Mouse (Mus musculus) adrenal gland, postnatal 25 days (tissue): ENCODE data around the gene 1700029H14Rik. TPM values are rescaled to one million over a fixed set of nuclear protein-coding genes. Genes with fewer than 3 reads are reported as not detected.

Source experiments
- DNase-seq: peaks from one replicate; pipeline ENCODE4 v3.0.0; 2021; ENCODE audit warnings: mixed read lengths
- total RNA-seq: library from RNA; stranded (reverse); gene quantifications from 2 replicates; pipeline ENCODE4 v1.2.3, GENCODE M21; 2021

1700029H14Rik gene
- total RNA-seq, 1 experiment from 2014 or later, result not detected

DNA sequence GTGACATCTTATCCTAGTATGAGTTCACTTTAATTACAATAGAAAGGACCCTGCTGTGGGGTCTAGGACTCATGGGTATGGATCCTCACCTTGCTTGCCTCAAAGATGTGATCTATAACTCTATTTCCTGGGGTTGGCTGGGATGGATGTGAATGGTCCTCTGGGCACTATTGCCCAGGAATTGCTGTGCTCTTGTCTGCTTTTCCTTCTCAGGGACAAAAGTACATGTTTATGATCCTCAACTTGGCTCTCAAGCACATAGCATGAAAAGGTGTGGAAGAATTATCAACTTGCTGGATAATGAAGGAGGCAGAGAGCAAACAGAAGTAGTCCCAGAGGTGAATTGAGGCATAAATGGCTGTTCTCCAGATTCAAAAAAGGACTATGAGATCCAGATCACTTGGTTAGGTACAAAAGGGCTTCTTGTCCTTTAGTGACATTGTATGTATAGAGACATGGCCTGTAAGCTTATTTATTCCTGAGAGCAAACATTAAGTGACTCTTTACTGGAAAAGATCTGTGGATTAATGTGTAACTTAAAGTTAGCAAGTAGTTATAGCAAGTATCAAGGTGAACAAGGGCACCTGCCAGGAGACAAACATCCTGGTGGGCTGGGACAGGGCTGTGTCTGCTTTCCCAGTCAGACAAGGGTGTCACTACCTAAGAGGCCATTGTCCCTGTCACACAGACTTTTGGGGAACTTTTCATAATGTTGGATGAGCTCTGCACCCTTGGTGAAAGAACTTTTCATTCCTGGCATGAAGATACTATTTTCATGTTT, 57.2 kb downstream of the 1700029H14Rik start:
- DNase-seq, result no peak

DNA sequence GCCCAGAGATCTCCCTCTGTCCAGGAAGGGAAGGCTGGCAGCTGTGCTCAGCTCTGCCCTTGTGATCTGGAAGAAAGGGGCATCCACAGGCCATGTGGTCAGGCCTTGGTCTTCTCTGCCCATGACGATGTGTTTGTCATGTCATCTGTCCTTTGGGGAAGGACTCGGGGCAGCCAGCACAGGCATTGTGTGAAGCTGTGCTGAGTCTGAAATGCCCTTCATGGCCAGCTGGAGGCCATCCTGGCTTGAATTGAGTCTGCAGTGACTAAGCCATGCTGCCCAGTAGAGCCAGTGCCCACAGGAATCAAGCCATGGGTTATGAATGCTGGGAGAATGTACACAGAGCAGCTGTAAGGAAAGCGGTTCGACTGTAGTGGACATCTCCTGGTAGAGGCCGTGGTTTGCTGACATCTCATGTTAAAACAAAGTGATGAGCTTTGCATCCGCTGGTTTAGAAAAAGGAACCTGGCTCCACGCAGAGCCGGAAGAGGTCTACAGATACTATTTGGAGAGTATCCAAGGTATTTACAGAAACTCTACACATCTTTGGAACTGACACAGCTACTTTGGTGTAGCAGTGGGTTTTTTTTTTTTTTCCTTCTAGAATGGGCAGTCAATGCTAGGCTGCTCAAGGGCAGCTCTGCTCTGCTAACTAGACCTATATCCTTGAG, 58.2 kb downstream of the 1700029H14Rik start:
- peak; percentile 45 for DNase-seq

DNA sequence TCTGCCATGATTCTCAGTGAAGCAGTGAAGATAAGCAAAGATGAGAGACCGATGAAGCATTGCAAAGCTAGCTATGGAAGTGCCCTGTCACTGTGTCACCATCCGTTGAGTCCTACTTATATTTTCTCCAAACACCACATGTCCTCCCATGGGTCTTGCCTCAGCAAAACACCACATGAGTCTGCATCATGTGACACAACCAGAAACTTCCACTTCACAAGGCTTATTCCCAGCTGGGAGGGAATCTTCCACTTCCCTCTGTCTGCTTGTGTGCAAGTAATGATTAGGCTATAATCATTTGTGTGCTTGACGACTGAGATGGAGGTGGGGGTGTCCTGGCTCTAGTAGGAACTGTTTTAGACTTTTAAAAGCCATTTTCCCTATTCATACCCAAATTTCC, 61.0 kb downstream of the 1700029H14Rik start:
- DNase-seq, result no peak

Other genes starting within 250 kb of the 1700029H14Rik start
- gene Tfdp1, start 223.7 kb downstream of the 1700029H14Rik start, total RNA-seq, result 56.6 and 63.8 TPM in 2 replicates
- gene Atp4b, start 165.6 kb downstream of the 1700029H14Rik start, total RNA-seq, result not detected in 2 replicates
- gene Grk1, start 157.4 kb downstream of the 1700029H14Rik start, total RNA-seq, result not detected in 2 replicates
- 1.8 TPM in 1 of 2 replicates, not detected in the other for gene Tmem255b, start 127.3 kb downstream of the 1700029H14Rik start, total RNA-seq
- gene Gas6, start 68.0 kb downstream of the 1700029H14Rik start, total RNA-seq, result 99.3 and 166 TPM in 2 replicates
- 39.2 and 63.9 TPM in 2 replicates for gene Rasa3, start 115.1 kb upstream of the 1700029H14Rik start, total RNA-seq
- gene Cfap97d2, start 143.4 kb upstream of the 1700029H14Rik start, total RNA-seq, result not detected in 2 replicates
- gene Cdc16, start 195.2 kb upstream of the 1700029H14Rik start, total RNA-seq, result 62.6 and 66.6 TPM in 2 replicates
- 35.1 and 37.5 TPM in 2 replicates for gene Upf3a, start 223.2 kb upstream of the 1700029H14Rik start, total RNA-seq